Mouse (Mus musculus): ENCODE results near the gene Mrc1. TPM values are rescaled to one million over a fixed set of nuclear protein-coding genes. Genes with fewer than 3 reads are reported as not detected.

Gene Mrc1
- polyA plus RNA-seq, 1 experiment from 2014 or later: 5.4 TPM

DNA sequence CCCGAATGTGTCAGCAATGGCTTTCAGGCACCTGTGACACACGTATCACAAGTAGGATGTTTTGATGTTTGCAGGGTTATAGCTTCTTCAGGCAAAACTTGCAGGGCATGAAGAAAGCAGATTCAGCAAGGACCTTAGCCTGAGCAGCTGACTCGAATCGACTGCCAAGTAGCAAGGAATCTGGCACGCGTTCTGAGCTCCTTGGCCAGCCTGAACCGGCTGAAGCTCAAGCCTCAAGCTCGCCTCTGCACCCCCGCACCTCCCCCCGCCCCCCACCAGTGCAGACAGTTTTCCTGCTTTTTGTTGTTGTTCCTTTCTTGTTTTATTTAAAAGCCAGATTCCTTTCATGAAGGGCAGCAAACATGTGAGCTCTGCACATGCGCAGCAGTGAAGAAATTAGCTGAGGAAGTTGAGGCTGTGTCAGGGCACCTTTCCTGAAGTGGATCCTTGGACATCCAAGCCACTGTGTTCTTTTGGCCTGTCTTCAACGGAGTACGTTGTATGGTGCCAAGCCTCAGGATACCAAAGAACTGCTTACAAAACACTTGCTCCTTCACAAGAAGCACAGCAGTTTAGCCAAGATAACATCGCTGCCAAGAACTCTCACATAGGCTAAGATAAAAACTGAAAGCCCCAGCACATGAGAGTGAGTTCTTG is 112.6 kb downstream of the Mrc1 start:
- Histone ChIP-seq H3K9me3 (no peaks in the 10 kb centered on the region), H3K36me3 (no peaks in the 10 kb centered on the region), H3K4me2 (replicated peaks) (no peak overlapping the region), H3K4me1 (replicated peaks) (no peaks in the 10 kb centered on the region), H3K27me3 (no peaks in the 10 kb centered on the region), H3K27ac (no peak overlapping the region), H3K9ac (replicated peaks) (no peak overlapping the region), H3K4me3 (replicated peaks) (no peak overlapping the region)
- WGBS: 85% methylated on average over 14 of the region's 14 CpGs
- ATAC-seq: peak; percentile 63; the same call in 1 of the 2 replicates

DNA sequence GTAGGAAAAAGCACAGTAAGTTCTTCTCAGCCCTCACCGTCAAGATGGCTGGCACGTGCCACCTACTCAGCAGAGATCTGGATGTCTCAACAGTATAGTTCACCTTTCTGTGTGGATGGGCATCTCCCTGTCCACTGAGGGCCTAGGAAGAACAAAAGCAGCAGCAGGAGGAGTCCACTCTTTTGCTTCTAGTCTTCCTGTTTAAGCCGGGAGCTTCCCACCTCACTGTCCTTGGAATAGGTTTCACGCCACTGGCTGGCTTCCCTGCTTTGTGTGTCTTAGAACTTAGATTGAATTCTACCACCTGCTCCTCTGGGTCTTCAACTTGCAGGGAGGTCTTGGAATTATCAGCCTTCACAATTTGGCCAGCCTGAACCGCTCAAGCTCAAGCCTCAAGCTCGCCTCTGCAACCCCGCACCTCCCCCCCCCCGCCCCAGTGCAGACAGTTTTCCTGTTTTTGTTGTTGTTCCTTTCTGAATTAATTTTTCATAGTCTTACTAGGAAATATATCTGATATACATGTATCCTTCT is 113.2 kb downstream of the Mrc1 start:
- H3K27ac ChIP-seq: no peak overlapping the region
- H3K4me2 ChIP-seq (replicated peaks): no peak overlapping the region
- no peaks in the 10 kb centered on the region for H3K36me3 ChIP-seq
- 91% methylated on average over 8 of the region's 8 CpGs for WGBS
- no peak for ATAC-seq
- H3K4me3 ChIP-seq (replicated peaks): no peak overlapping the region
- no peak overlapping the region for H3K9ac ChIP-seq (replicated peaks)
- H3K4me1 ChIP-seq (replicated peaks): no peaks in the 10 kb centered on the region
- H3K9me3 ChIP-seq: no peaks in the 10 kb centered on the region
- no peaks in the 10 kb centered on the region for H3K27me3 ChIP-seq

MicroRNA genes within 50 kb of the gene (microRNA counts, 519-probe panel; counts per million panel counts)
- microRNA mmu-miR-511: 110 counts per million, percentile 56 among the panel's probes with 10 or more counts

Small RNA genes lying within 50 kb of the gene (microRNA-seq; reads per million reads assigned to microRNA genes)
- gene Mir511: 1.6 reads per million

Other genes with a start within 250 kb of the Mrc1 start
- 56.6 and 66.1 TPM in 2 replicates for gene Hacd1, start 173.3 kb upstream of the Mrc1 start, polyA plus RNA-seq (2015; fragmentation: Nextera tagmentation; extraction: Ambion mirVana)
- gene Stam, start 155.3 kb upstream of the Mrc1 start, polyA plus RNA-seq (2015; fragmentation: Nextera tagmentation; extraction: Ambion mirVana): 121 and 126 TPM in 2 replicates
- 0.09 TPM in 1 of 2 replicates, not detected in the other for gene Tmem236, start 54.9 kb upstream of the Mrc1 start, polyA plus RNA-seq (2015; fragmentation: Nextera tagmentation; extraction: Ambion mirVana)
- 1.4 and 2.4 TPM in 2 replicates for gene Slc39a12, start 158.9 kb downstream of the Mrc1 start, polyA plus RNA-seq (2015; fragmentation: Nextera tagmentation; extraction: Ambion mirVana)